Mouse (Mus musculus) testis, adult 2 months (tissue): ENCODE measurements around the gene Igf1r. TPM values are rescaled to one million over a fixed set of nuclear protein-coding genes. Genes with fewer than 3 reads are reported as not detected.

Experiments
- H3K27ac ChIP-seq: fragments of 200-500 bp; 2 replicates; pipeline ENCODE4 v1.5.1; 2012; ENCODE audit warnings: low read depth, low read length; ENCODE audit not compliant: control insufficient read depth, insufficient read depth
- H3K27me3 ChIP-seq: fragments of 200-500 bp; 2 replicates; pipeline ENCODE4 v1.6.1; 2012; ENCODE audit warnings: mild to moderate bottlenecking, low read length, moderate library complexity; ENCODE audit not compliant: control insufficient read depth, insufficient read depth
- H3K36me3 ChIP-seq: fragments of 200-500 bp; 2 replicates; pipeline ENCODE4 v1.6.1; 2012; ENCODE audit warnings: mild to moderate bottlenecking, low read length; ENCODE audit not compliant: control insufficient read depth, insufficient read depth
- H3K4me1 ChIP-seq: fragments of 200-500 bp; 2 replicates; pipeline ENCODE4 v1.6.1; 2012; ENCODE audit warnings: low read length; ENCODE audit not compliant: control insufficient read depth, insufficient read depth
- H3K4me3 ChIP-seq: fragments of 200-500 bp; 2 replicates; pipeline ENCODE4 v1.5.1; 2012; ENCODE audit warnings: low read depth, mild to moderate bottlenecking, low read length, moderate library complexity, mixed read lengths; ENCODE audit not compliant: control insufficient read depth
- CTCF ChIP-seq: fragments of 200-500 bp; IDR thresholded peaks from 2 replicates; pipeline ENCODE4 v1.5.1; 2012; ENCODE audit warnings: low read depth, mild to moderate bottlenecking, inconsistent platforms, low read length, moderate library complexity; ENCODE audit not compliant: control insufficient read depth, insufficient read depth, insufficient replicate concordance
- POLR2A ChIP-seq: fragments of 200-500 bp; IDR thresholded peaks from 2 replicates; pipeline ENCODE4 v1.6.1; 2012; ENCODE audit warnings: low read depth, mild to moderate bottlenecking, inconsistent platforms, low read length, moderate library complexity; ENCODE audit not compliant: control insufficient read depth
- polyA plus RNA-seq: library from polyadenylated mRNA; depleted of rRNA; stranded (reverse); fragments of >200 nt; gene quantifications from 2 replicates; pipeline ENCODE4 v1.2.3, GENCODE M21; 2012

Igf1r gene
- polyA plus RNA-seq, 1 experiment: 4.2 TPM

GRCm38 (mm10) chr7:67981956-67982355 lies 29.3 kb downstream of the Igf1r start:
- TF ChIP-seq POLR2A: no peak
- no peak for TF ChIP-seq CTCF
- no peak overlapping the region for H3K4me3 ChIP-seq
- H3K4me1 ChIP-seq: no peaks in the 10 kb centered on the region
- H3K27ac ChIP-seq: no peak overlapping the region
- H3K27me3 ChIP-seq: no peaks in the 10 kb centered on the region
- H3K36me3 ChIP-seq: no peaks in the 10 kb centered on the region

GRCm38 (mm10) chr7:67982809-67983208 lies 30.2 kb downstream of the Igf1r start:
- Histone ChIP-seq H3K4me1 (no peaks in the 10 kb centered on the region), H3K36me3 (no peaks in the 10 kb centered on the region), H3K4me3 (no peak overlapping the region), H3K27me3 (no peaks in the 10 kb centered on the region), H3K27ac (no peak overlapping the region)
- TF ChIP-seq CTCF (no peak), POLR2A (no peak)

GRCm38 (mm10) chr7:67983451-67983850 lies 30.8 kb downstream of the Igf1r start:
- H3K36me3 ChIP-seq: no peaks in the 10 kb centered on the region
- no peaks in the 10 kb centered on the region for H3K4me1 ChIP-seq
- H3K4me3 ChIP-seq: no peak overlapping the region
- H3K27me3 ChIP-seq: no peaks in the 10 kb centered on the region
- H3K27ac ChIP-seq: no peak overlapping the region
- no peak for TF ChIP-seq CTCF
- no peak for TF ChIP-seq POLR2A

- H3K36me3 ChIP-seq: no peaks in the 10 kb centered on the region
- no peak for TF ChIP-seq CTCF
- TF ChIP-seq POLR2A: no peak
- no peaks in the 10 kb centered on the region for H3K4me1 ChIP-seq
- H3K27me3 ChIP-seq: no peaks in the 10 kb centered on the region
- no peak overlapping the region for H3K4me3 ChIP-seq
- H3K27ac ChIP-seq: no peak overlapping the region
Observed at GRCm38 (mm10) chr7:67985003-67985416, 32.4 kb downstream of the Igf1r start.

- Histone ChIP-seq H3K4me3 (no peak overlapping the region), H3K36me3 (no peaks in the 10 kb centered on the region), H3K27me3 (no peaks in the 10 kb centered on the region), H3K27ac (no peak overlapping the region), H3K4me1 (no peaks in the 10 kb centered on the region)
- no peak for TF ChIP-seq CTCF
- no peak for TF ChIP-seq POLR2A
Observed at GRCm38 (mm10) chr7:67985511-67985910, 32.9 kb downstream of the Igf1r start.

GRCm38 (mm10) chr7:67986277-67986676 lies 33.6 kb downstream of the Igf1r start:
- Histone ChIP-seq H3K4me1 (no peaks in the 10 kb centered on the region), H3K27me3 (no peaks in the 10 kb centered on the region), H3K27ac (no peak overlapping the region), H3K4me3 (no peak overlapping the region), H3K36me3 (no peaks in the 10 kb centered on the region)
- no peak for TF ChIP-seq POLR2A

GRCm38 (mm10) chr7:67986816-67987215 lies 34.2 kb downstream of the Igf1r start:
- no peaks in the 10 kb centered on the region for H3K36me3 ChIP-seq
- H3K4me3 ChIP-seq: no peak overlapping the region
- TF ChIP-seq CTCF (no peak), POLR2A (no peak)
- no peaks in the 10 kb centered on the region for H3K27me3 ChIP-seq
- H3K27ac ChIP-seq: no peak overlapping the region
- no peaks in the 10 kb centered on the region for H3K4me1 ChIP-seq

GRCm38 (mm10) chr7:67989376-67989775 lies 36.7 kb downstream of the Igf1r start:
- Histone ChIP-seq H3K27ac (no peak overlapping the region), H3K36me3 (no peaks in the 10 kb centered on the region), H3K27me3 (no peaks in the 10 kb centered on the region), H3K4me3 (no peak overlapping the region), H3K4me1 (no peaks in the 10 kb centered on the region)
- TF ChIP-seq CTCF (no peak), POLR2A (no peak)

GRCm38 (mm10) chr7:67993614-67994013 lies 41.0 kb downstream of the Igf1r start:
- H3K36me3 ChIP-seq: no peaks in the 10 kb centered on the region
- no peaks in the 10 kb centered on the region for H3K4me1 ChIP-seq
- no peak overlapping the region for H3K4me3 ChIP-seq
- TF ChIP-seq CTCF: no peak
- no peak for TF ChIP-seq POLR2A
- no peaks in the 10 kb centered on the region for H3K27me3 ChIP-seq
- no peak overlapping the region for H3K27ac ChIP-seq
